Mouse (Mus musculus) frontal cortex, postnatal 25 days (tissue): ENCODE data around the gene Frmpd1.
A peak's percentile ranks its signal among the peaks of the same experiment; 100 is the strongest.

ENCODE experiments used
- DNase-seq, 2 experiments: peaks; one replicate each; pipeline ENCODE4 v3.0.0; 2022; ENCODE audit warnings: low spot score in 2 of 2

The Frmpd1 gene

DNA sequence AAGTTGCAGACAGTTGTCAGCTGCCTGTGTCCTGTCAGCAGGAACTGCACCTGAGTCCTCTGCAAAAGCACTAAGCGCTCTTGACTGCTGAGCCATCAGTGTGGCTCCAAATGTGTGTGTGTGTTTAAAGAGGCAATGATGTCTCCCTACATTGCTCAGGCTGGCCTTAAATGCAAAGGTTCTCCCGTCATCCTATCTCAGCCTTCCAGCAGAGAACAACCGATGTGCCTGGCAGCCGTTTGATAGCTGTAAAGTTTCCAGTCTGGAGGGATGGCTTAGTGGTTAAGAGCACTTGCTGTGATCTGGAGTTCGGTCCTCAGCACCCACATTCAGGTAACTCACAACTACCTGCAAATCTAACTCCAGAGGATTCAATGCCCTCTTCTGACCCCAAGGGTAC, 56.7 kb downstream of the Frmpd1 start:
- DNase-seq = no peak

DNA sequence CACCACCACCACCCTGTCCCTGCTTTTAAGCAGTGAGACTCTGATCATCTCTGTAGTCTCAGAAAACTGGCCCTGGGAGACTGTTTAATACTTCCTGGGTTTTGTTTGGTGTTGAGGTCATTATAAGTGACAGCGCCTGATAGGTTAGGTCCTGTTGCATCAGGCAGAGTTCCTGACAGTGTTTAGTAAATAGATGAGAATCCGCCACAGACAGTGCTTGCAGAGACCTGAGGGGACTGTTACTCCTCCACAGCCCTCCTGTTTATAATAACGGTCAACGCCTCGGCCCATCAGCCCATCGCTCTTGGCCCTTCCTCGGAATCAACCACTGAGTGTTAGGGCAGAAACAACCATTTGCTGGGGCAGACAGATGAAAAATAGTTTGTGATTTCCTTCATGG, 57.5 kb downstream of the Frmpd1 start:
- DNase-seq = no peak

DNA sequence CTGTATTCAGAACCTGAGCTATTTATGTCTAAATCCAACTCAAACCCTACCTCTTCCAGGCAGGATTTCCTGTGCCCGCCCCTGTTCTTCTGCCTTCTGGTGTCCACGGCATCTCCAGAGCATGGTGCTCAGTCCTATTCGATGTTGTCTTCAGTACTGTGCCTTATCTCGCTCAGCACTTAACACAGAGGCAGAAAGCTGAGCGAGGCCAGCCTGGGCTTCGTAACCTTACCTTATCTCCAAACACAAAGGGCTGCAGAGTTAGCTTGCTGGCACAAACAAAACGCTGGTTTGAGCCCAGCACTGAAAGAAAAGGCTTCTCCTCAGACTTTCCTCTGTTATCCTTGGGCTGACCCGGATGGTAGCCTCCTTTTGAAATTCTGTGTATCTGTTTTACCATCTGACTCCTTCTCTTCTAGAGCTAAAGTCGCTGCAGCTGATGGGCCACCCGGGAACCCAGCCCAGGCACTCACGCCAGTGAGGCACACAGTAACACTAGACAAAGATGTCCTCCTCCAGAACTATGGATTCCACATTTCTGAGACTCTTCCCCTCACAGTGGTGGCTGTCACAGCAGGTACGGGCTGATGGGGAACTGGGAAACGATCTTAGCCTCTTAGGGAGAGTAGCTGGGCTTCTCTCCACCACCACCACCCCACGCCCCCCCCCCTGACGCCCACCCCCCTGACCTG, 58.7 kb downstream of the Frmpd1 start:
- DNase-seq = no peak

DNA sequence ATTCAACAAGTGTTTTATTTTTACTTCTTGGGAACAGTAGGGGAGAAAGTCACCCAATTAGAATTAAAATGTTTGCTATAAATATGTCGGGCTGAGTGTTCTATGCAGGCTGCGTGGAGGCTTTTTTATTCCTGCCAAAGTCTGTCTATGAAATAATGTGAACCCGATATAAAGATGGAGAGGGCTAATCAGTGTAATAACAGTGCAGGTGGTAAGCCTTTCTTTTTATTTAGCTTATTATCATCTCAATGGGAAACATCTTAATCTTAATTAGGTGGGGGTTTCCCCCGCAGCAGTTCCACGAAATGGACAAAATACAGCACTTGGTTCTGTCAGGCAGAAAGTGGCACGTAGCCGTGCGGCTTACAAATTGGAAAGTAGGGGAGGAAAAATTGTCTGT, 66.6 kb downstream of the Frmpd1 start:
- DNase-seq = no peak

DNA sequence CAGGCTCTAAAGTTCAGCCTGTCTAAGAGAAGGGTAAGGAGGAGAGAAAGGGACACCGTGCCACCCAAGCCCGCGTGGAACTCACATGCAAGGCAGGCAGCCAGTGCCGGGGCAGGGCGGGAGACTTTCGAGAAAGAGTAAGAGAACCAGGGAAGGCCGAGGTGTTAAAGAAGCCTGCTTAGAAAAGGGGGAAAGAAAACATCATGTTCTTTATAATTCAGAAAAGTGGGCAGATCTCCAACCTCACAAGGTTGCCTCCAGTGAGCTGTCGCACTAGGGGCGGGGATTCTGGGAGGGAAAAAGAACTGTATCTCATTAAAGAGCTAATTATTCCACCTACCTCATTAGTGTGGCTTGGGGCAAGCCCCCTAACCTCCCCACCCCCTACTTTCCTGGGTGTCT, 68.2 kb downstream of the Frmpd1 start:
- peak in 1 of 2 experiments; percentile 9 for DNase-seq

DNA sequence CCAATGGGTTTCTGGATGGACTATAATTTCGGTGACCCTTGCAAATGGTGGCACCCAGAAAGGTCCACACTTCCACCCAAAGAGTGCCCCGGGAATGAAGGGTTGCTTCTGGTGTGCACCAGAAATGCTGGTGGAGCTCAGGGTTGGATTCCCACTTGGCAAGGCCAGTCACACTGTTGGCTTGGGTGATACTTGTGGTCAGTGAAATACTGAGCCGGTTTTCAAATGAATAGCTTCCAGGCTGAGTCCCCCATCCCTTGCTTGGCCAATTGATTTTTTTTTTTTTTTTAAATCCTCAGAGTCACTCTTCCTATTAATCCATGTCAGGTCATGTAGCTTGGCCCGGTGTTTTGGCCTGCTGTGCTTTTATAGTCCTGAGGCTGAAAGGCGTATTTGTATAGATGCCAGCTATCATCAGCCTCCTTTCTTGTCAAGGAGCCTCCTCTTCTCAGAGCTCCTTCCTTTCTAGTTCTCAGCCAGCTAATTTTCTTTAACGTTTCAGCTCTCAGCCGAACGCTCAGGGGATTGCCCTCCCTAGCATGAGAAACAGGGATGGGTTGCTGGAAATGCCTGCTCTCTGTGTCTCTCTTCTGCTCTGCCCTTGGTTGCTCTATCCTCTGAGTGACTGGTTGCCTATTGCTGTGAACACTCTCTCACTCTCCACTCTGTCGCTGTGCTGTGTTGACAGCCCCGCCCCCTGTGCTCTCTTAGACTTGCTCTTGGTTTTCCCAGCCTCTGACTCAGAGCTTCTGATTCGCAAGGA, 69.3 kb downstream of the Frmpd1 start:
- DNase-seq = no peak

DNA sequence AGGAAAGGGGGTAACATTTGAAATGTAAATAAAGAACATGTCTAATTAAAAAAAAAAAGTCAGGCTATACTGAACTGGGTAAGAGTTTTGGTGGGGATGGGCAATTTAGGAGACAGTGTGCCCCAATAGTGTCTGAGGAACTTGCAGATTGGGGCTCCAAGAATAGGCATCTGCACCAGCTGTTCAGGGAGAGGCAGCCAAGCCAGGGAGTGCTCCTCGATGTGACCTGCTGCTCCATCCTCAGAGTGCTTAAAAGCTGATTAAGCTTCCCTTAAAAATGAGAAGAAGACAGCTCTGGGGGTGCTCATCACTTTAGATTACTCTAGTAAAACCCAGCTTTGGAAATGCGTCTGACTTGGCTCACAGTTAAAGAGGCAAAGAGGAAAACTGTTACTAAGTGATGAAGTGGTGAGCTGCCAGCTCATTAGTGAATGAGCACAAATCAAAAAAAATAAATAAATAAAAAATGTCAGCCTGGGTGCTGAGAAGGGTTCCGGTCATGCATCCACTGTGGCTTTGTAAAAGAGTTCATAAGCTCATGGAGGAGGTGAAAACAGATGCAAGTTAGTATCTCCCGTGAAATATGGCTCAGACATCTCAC, 74.7 kb downstream of the Frmpd1 start:
- DNase-seq = no peak

DNA sequence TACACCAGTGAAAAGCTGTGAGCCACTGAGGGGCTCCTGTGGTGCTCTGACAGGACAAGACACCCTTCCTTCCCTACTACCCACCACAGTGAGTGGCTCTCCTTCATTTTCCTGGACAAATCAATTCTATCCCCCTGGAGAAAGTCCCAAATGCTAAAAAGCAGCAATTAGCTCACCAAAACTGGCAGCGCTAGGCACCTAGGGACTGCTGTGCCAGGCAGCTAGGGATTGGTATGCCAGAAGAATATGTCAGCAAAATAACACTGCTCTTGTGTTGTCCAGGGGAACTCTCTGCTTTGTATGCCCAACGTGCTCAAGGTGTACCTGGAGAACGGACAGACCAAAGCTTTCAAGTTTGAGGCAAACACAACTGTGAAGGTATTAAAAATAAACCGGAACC, 76.9 kb downstream of the Frmpd1 start:
- no peak for DNase-seq

GRCm38 (mm10) chr4:45267883-45268282, 83.2 kb downstream of the Frmpd1 start:
- DNase-seq = no peak

DNA sequence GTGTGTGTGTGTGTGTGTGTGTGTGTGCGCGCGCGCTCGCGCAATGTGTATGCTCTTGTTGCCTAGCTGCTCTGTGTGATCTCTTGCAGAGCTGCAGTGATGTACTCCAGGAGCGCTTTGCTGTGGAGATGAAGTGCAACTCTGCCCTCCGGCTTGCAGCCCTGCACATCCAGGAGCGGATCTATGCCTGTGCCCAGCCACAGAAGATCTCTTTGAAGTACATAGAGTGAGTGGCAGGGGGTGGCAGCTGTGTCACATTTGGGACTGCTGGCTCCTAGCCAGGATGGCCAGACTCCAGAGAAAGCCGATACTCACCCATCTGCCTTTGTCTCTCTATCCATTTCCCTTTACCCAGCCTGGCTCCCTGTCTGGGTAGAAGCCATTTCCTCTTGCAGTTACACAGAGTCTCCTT, 86.4 kb downstream of the Frmpd1 start:
- no peak for DNase-seq

DNA sequence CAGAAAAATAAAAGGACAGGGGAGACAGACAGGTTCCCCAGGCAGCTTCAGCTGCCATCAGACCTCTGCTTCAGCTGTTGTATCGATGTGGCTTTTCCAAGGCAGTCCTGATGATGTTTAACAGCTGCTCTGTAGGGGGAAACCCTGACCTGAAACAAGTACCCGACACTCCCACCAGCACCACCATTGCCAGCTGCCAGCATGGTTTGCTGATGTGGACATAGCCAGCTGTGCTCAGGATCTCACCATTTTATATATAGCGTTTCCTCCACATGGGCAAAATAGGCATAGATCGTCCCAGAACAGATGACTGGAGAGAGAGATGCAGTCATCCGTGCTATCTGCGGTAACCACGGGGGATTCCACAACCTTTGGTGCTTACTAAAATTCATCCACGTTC, 91.1 kb downstream of the Frmpd1 start:
- DNase-seq = no peak

GRCm38 (mm10) chr4:45279292-45279691, 94.6 kb downstream of the Frmpd1 start:
- no peak for DNase-seq

DNA sequence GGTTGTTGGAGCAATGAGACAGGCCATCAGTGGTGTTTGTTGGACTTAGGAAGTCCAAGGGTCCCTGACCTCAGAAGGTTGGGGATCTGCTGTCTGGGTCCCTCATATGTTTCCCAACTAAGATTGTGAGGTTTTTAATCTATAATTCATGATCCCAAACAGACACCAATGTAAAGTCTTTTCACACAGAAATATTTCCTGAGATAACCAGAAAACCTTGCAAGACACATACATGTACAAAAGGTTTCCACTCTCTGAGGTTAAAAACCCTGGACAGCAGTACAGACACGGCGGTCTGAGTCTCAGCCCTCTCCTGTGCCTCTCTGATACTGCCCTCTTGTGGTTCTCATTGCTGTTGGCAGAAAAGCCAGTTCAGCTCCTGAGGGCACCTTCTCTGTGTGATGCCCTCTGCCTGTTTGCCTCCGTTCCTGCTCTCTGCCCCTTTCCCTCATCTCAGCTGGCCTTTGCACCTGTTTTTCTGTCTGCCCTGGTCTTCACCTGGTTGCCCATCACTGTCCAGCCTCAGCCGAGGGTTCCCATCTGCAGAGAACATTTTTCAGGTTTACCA, 95.4 kb downstream of the Frmpd1 start:
- DNase-seq = peak in 1 of 2 experiments; percentile 30

- DNase-seq = no peak
Measured at GRCm38 (mm10) chr4:45286318-45286717, 101.6 kb downstream of the Frmpd1 start.

- DNase-seq = no peak
Measured at GRCm38 (mm10) chr4:45287906-45288305, 103.2 kb downstream of the Frmpd1 start.

DNA sequence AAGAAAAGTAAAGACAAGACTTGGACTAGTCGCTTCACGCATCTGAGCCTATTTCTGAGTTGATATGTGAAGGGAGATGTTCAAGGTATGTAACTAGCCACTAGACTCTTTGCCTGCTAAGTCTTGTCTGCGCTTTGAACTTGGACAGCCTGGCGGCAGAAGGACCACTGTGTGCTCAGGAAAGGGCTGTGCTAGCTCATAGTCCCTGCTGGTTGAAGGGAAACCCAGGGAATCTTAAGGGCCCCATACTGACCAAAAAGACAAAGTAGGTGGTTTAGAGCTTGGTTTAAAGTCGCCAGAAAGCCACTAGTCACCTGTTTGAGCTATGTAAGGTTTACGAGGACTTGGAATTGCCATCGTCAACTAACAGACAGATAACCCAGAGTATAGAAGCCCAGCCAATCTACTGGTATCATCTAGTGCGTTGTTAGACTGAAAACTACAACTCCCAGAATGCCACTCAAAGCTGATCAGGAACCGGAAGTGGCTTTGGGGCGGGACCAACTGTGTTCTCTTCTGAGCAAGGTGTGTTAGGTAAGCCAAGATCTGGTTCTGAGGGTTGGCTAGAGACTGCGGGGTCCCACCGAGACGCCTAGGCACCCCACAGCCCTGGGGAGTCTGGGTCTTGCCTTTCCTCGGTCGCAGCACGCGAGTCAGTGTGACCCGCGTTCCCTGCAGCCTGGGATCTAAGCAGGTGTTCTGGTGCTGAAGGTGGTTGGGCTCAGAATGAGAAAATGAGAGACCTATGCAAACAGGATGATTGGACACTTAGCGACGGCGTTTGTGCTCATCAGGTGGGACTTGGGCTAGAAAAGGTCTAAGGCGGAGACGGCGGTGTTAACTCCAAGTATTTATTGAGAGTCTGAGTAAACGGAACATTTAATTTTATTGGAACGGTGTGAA, 112.2 kb downstream of the Frmpd1 start, which contains the start of gene Trmt10b:
Gene Trmt10b, plus strand, starts transcription at position 466 of the 903 bp plus-strand sequence.
- DNase-seq = peak; percentile 27 to 48

DNA sequence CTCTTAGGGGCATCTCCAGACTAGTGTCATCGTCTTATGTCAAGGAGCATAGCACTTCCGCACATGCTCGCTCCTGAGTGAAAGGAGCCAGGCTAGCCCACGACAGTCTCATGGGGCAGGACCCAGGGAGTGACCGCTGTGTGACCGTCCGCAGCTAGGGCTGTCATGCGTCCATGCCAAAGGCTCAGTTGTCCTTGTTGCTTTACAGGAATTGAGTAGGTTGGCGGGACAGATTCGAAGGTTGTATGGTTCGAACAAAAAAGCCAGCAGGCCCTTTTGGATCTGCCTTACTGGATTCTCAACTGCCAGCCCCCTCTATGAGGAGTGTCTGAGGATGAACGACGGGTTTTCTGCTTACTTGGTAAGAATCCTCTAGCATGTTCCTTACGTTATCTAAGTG, 120.9 kb downstream of the Frmpd1 start:
- no peak for DNase-seq

- no peak for DNase-seq
Measured at GRCm38 (mm10) chr4:45308046-45308445, 123.4 kb downstream of the Frmpd1 start.

- DNase-seq = no peak
Measured at GRCm38 (mm10) chr4:45308606-45309005, 123.9 kb downstream of the Frmpd1 start.

- no peak for DNase-seq
Measured at GRCm38 (mm10) chr4:45311056-45311455, 126.4 kb downstream of the Frmpd1 start.

GRCm38 (mm10) chr4:45320159-45320816, 135.6 kb downstream of the Frmpd1 start:
- peak; percentile 74 to 77 for DNase-seq
